Mouse (Mus musculus) thymus, adult 2 months (tissue): ENCODE data around the gene Hs6st3. TPM values are rescaled to one million over a fixed set of nuclear protein-coding genes. Genes with fewer than 3 reads are reported as not detected.

ENCODE experiments used
- DNase-seq: peaks from one replicate; pipeline ENCODE4 v3.0.0; 2021
- H3K27ac ChIP-seq: fragments of 200-500 bp; 2 replicates; pipeline ENCODE4 v1.5.1; 2012; ENCODE audit warnings: low read length, control low read depth; ENCODE audit not compliant: control insufficient read depth, insufficient read depth
- H3K27me3 ChIP-seq: fragments of 200-500 bp; 2 replicates; pipeline ENCODE4 v1.6.1; 2012; ENCODE audit warnings: mild to moderate bottlenecking, low read length, moderate library complexity, mixed read lengths; ENCODE audit not compliant: control insufficient read depth, insufficient read depth
- H3K36me3 ChIP-seq: fragments of 200-500 bp; 2 replicates; pipeline ENCODE4 v1.6.1; 2012; ENCODE audit warnings: mild to moderate bottlenecking, low read length, moderate library complexity; ENCODE audit not compliant: control insufficient read depth, insufficient read depth
- H3K4me1 ChIP-seq: fragments of 200-500 bp; replicated peaks from 2 replicates; pipeline ENCODE4 v1.6.1; 2012; ENCODE audit warnings: low read length; ENCODE audit not compliant: control insufficient read depth, insufficient read depth
- H3K4me3 ChIP-seq: fragments of 200-500 bp; 2 replicates; pipeline ENCODE4 v1.5.1; 2012; ENCODE audit warnings: mild to moderate bottlenecking, low read length, control low read depth, moderate library complexity; ENCODE audit not compliant: control insufficient read depth, insufficient read depth
- CTCF ChIP-seq: fragments of 200-500 bp; IDR thresholded peaks from 2 replicates; pipeline ENCODE4 v1.5.1; 2012; ENCODE audit warnings: mild to moderate bottlenecking, control low read depth, low read length, moderate library complexity, borderline replicate concordance; ENCODE audit not compliant: control insufficient read depth, poor library complexity, insufficient read depth; ENCODE audit errors: extremely low read depth
- POLR2A ChIP-seq: fragments of 200-500 bp; IDR thresholded peaks from 2 replicates; pipeline ENCODE4 v1.6.1; 2012; ENCODE audit warnings: mild to moderate bottlenecking, low read length, control low read depth, moderate library complexity; ENCODE audit not compliant: control insufficient read depth, poor library complexity, insufficient read depth; ENCODE audit errors: extremely low read depth
- WGBS: fragments of 180-500 bp; shearing (Covaris S2); methylation state at CpG from one replicate; pipeline ENCODE4 v1.1.7; 2018; 5-methylcytosine and 5-hydroxymethylcytosine counted together
- polyA plus RNA-seq: library from polyadenylated mRNA; depleted of rRNA; stranded (reverse); fragments of >200 nt; gene quantifications from 2 replicates; pipeline ENCODE4 v1.2.3, GENCODE M21; 2012; rRNA removed

The Hs6st3 gene
- 0.05 TPM in 1 of 2 replicates, not detected in the other for polyA plus RNA-seq

DNA sequence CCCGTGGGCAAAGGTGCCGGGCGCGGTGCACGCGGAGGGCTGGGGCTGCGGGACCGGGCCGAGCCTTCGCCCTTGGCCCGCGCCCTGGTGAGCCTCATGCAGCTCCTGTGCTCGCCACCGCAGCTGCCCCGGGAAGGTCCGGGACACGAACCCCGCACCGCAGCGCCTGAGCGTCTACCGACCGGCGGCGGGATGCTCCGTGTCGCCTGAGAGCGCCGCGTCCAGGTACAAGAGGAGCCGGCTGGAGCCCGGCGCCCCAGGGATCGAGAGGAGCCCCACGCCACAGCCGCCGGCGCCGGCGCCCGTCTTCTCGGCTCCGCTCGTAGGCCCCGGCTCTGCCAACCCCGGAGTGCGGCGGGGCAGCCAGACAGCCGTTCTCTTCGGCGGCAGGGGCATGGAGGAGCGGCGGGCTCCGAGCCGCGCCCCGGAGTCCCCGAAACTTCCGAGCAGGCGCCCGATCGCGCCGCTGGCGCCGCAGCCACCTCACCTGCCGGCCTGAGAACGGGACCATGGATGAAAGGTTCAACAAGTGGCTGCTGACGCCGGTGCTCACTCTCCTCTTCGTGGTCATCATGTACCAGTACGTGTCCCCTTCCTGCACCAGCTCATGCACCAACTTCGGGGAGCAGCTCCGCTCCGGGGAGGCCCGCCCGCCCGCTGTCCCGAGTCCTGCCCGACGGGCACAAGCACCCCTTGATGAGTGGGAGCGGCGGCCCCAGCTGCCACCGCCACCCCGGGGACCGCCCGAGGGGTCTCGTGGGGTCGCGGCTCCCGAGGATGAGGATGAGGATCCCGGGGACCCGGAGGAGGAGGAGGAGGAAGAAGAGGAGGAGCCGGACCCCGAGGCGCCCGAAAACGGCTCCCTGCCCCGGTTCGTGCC lies at the start of gene Hs6st3:
Hs6st3 (plus strand) TSS at position 436 of the 880 bp plus-strand sequence.
- no peaks in the 10 kb centered on the region for H3K36me3 ChIP-seq
- no peak for TF ChIP-seq CTCF
- no peak for TF ChIP-seq POLR2A
- WGBS, result 3% methylated on average over 95 of the region's 100 CpGs
- no peak within 1 kb of the TSS for H3K27ac ChIP-seq
- H3K4me3 ChIP-seq, result 0 out of 2 replicates have a peak within 1 kb of the TSS, but pooled peaks have one; percentile 5
- H3K27me3 ChIP-seq, result peaks cover 9% of the 10 kb centered on the region
- H3K4me1 ChIP-seq, result no peaks in the 10 kb centered on the region
- DNase-seq, result no peak

- DNase-seq, result peak; percentile 2
- Histone ChIP-seq H3K4me1 (no peaks in the 10 kb centered on the region), H3K27me3 (peaks cover 6% of the 10 kb centered on the region; the same call in 1 of the 2 replicates), H3K4me3 (peak within 1 kb of the TSS; percentile 17), H3K36me3 (no peaks in the 10 kb centered on the region), H3K27ac (no peak within 1 kb of the TSS)
- WGBS, result 5% methylated on average over 72 of the region's 72 CpGs
- TF ChIP-seq CTCF (no peak), POLR2A (no peak)
Measured at GRCm38 (mm10) chr14:119098851-119099569, 39.1 kb upstream of the Hs6st3 start, which contains the start of gene Uggt2. Gene Uggt2 (minus strand): TSS chr14:119099430.

DNA sequence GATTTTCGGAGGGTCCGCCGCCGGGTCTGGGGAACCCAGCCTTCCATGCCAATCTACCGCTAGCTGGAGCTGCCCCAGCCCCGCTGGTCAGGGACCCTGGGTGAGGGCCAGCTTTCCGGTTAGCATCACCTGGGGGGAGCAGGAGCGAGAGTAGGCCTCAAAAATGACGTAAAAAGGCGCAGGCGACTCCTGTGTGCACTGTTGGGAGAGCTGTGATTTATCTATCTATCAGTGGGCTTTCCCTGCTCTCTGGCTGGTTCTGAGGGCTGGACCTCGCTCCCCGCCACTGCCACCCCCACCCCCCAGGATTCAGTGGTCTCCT lies 38.6 kb upstream of the Hs6st3 start:
- H3K27me3 ChIP-seq, result peaks cover 6% of the 10 kb centered on the region; the same call in 1 of the 2 replicates
- no peaks in the 10 kb centered on the region for H3K4me1 ChIP-seq
- TF ChIP-seq POLR2A (no peak), CTCF (no peak)
- H3K27ac ChIP-seq, result no peak overlapping the region
- WGBS, result 22% methylated on average over 13 of the region's 13 CpGs
- H3K4me3 ChIP-seq, result peak overlapping the region; percentile 17
- no peak for DNase-seq
- no peaks in the 10 kb centered on the region for H3K36me3 ChIP-seq

- no peak for DNase-seq
- Histone ChIP-seq H3K4me3 (no peak overlapping the region), H3K27me3 (no peaks in the 10 kb centered on the region), H3K27ac (no peak overlapping the region), H3K4me1 (no peaks in the 10 kb centered on the region), H3K36me3 (no peaks in the 10 kb centered on the region)
- 97% methylated on average over 8 of the region's 8 CpGs for WGBS
- no peak for TF ChIP-seq CTCF
- TF ChIP-seq POLR2A, result no peak
Measured at GRCm38 (mm10) chr14:119107591-119107990, 30.6 kb upstream of the Hs6st3 start.

DNA sequence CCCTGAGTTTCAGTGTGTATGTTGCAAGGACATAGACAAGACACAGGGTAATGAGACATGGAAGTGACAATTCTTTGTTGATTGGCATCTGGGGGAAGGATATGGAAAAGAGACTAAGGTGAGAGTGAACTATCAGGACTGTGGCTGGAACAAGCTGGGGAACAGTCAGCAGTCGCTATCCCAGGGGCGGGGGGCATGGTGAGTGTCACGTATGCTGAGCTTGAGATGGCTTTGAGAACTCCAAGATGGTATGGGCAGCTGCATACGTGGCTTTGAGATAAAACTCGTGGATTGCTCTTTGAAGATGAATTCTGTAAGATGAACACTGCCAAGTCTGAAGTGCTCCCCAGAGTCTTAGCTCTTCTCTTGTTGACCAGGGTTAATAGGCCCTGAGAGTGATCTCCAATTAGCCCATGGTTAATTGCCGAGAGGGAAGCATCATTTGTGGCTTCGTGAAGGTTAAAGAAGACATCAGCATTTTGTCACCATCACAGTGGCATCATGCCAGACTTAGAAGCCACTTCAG lies 29.3 kb upstream of the Hs6st3 start:
- no peaks in the 10 kb centered on the region for H3K27me3 ChIP-seq
- 80% methylated on average over 7 of the region's 7 CpGs for WGBS
- DNase-seq, result no peak
- TF ChIP-seq CTCF (no peak), POLR2A (no peak)
- no peak overlapping the region for H3K27ac ChIP-seq
- H3K36me3 ChIP-seq, result no peaks in the 10 kb centered on the region
- H3K4me3 ChIP-seq, result no peak overlapping the region
- H3K4me1 ChIP-seq, result no peaks in the 10 kb centered on the region

GRCm38 (mm10) chr14:119109776-119110218 lies 28.3 kb upstream of the Hs6st3 start:
- Histone ChIP-seq H3K27ac (no peak overlapping the region), H3K36me3 (no peaks in the 10 kb centered on the region), H3K4me1 (no peaks in the 10 kb centered on the region), H3K27me3 (no peaks in the 10 kb centered on the region), H3K4me3 (no peak overlapping the region)
- no peak for TF ChIP-seq CTCF
- no peak for TF ChIP-seq POLR2A
- 95% methylated on average over 3 of the region's 3 CpGs for WGBS
- DNase-seq, result no peak
